Mouse (Mus musculus) layer of hippocampus, adult 9-10 months (tissue): ENCODE data around the gene Eif2ak2.

Experiments
- DNase-seq: peaks from one replicate; pipeline ENCODE4 v3.0.0; 2022; ENCODE audit warnings: low spot score

Gene Eif2ak2

GRCm38 (mm10) chr17:78882401-78883112 is at the start of gene Eif2ak2:
Gene Eif2ak2 (minus strand): TSS chr17:78882573.
- peak; percentile 18 for DNase-seq

- DNase-seq: no peak
Observed at GRCm38 (mm10) chr17:78917696-78918095, 35.3 kb upstream of the Eif2ak2 start.

GRCm38 (mm10) chr17:78916899-78917298 is 34.5 kb upstream of the Eif2ak2 start:
- no peak for DNase-seq

DNA sequence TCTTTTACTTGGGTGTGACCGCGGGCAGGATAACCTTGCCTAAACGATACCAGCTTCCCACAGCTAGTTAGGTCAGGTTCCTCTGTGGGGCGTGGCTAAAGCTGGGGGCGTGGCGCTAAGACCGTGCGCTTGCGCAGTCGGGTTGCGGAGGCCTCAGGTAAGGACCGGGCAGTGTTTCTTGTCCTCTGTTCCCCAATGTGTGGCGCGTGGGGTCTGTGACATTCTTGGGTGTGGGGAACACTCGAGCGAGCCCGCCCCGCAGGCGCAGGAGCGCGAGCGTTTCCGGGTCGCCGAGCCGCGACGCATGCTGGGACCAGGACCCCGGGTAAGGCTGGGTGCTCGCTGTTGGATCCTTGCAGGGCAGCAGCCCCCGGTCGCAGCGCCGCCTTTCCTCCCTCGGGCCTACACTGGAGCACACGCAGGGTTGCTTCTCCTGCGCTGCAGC is 34.0 kb upstream of the Eif2ak2 start, which contains the start of gene Cebpzos:
Gene Cebpzos, plus strand, starts transcription at position 132 of the 445 bp plus-strand sequence.
- peak; percentile 77 for DNase-seq

DNA sequence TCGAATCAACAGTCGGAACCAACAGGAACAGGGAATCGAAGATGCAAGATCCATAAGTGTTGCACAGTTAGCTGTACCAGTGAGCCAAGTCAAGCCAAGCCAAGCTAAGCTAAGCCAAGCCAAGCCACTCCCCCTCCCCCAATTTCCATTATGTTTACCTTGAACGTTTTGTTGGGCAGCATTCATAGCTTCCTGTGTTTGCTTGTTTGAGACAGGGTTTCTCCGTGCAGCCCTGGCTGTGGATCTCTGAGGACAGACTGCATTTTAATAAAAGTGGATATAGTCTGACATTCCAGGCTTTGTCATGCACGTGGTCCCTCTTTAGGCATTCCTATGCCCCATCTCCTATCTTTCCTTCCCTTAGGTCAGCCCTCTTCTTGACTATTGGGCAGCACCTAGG is 33.4 kb upstream of the Eif2ak2 start:
- no peak for DNase-seq

DNA sequence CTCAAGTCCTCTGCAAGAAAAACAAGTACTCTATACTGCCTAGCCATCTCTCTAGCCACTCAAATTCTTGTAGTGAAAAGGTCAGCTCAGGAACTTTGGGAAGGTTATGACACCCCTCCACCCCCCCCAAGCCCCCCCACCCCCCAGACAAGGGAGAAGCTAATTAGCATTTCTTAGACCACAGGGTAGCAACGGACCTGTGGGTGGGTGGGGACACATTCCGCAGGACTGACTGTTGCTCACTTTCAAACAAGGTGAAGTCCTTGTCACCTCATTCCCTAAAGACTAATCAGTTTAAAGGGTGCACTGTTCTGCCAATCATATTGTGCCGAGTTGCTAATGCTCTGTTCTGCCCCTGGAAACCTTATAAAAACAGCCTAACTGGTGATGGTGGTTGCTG is 31.5 kb upstream of the Eif2ak2 start:
- DNase-seq: no peak

DNA sequence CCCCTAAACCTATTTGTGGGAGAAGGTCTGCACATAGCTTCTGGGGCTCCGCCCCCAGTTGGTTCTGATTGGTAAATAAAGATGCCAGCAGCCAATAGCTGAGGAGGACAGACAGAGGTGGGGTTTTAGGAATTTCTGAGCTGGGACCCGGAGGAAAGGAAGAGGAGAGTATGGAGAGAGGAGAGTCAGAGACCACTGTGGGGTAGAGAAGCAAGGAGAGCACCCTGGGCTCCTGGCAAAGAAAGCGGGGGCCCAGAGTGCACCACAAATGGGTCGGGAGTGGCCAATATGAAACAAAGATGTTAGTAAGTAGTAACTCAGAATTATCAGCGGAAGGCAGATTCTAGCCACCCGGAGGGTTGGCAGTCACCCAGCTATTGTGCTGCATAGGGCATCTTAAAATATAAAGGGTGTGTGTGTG is 30.5 kb upstream of the Eif2ak2 start:
- DNase-seq: no peak

DNA sequence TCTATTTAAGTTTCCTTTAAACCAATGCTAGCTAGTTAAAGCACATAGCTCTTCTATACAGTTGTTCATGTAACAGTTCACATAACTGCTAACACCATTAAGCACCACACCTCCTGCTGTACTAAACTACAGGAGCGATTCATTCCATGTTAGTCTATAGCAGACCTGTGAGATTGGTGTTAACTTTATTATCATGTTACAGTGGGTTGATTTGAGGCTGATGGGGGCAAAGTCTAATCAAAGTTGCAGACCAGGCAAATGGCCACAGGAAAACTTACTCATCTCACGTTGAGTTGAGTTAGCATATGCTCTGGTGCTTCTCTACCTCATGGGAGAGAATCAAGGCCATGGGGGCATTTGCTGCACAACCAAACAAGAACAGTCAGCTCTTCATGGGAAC is 27.0 kb upstream of the Eif2ak2 start:
- DNase-seq: no peak

GRCm38 (mm10) chr17:78906892-78907291 is 24.5 kb upstream of the Eif2ak2 start, which contains the start of gene Sult6b1:
Gene Sult6b1 (minus strand): TSS chr17:78906992.
- DNase-seq: no peak

DNA sequence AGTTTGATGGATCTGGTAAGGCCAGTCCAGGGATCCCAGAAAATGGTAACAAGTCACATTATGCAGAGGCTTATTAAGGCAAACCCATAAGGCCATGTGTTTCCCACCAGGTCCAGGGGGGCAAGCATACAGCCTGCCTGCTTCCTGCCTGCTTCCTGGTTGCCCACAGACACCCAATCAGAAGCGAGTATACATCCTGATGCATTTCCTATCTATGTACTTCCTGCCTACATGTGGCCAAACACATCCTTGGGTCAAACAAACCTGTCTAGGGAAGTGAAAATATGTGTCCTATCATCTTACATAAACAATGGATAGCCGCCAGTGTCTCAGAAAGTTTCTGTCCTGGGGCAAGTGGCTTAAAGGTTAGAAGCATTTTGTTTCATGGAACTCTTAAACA is 20.8 kb upstream of the Eif2ak2 start:
- DNase-seq: no peak

GRCm38 (mm10) chr17:78895394-78895793 is 13.0 kb upstream of the Eif2ak2 start:
- no peak for DNase-seq

DNA sequence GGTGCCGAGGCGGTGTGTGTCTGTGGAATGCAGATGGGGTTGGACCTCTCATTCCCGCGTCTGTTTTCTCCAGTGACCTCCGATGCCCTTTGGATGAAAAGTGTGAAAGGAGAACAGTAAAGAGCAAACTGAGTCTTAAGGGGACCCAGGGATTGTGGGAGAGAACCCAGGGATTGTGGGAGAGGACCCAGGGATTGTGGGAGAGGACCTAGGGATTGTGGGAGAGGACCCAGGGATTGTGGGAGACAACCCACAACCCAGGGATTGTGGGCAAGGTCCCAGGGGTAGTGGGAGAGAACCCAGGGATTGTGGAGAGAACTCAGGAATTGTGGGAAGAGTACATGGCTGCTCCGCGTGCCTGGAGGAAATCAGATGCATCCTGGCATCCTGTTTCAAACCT is 12.6 kb upstream of the Eif2ak2 start:
- no peak for DNase-seq

GRCm38 (mm10) chr17:78891020-78891419 is 8.6 kb upstream of the Eif2ak2 start:
- DNase-seq: no peak

DNA sequence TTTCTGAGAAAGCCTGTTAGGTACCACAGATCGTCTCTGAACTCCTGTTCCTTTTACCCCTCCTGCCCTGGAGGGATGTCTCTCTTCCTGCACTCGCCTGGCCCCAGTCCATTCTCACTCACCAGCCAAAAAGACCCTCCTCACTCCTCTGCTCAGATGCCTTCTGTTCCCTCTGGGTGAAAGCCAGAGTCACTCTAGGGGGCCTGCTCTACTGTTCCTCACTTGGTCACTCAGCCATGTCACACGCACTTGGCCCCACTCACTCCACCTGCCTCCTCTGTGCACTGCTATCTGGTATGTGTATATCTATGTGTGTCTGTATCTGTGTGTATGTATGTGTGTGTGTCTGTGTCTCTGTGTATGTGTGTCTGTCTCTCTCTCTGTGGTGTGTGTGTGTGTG is 6.8 kb upstream of the Eif2ak2 start:
- no peak for DNase-seq

GRCm38 (mm10) chr17:78888554-78888953 is 6.2 kb upstream of the Eif2ak2 start:
- no peak for DNase-seq

- no peak for DNase-seq
Observed at GRCm38 (mm10) chr17:78885286-78886065, 3.1 kb upstream of the Eif2ak2 start.

GRCm38 (mm10) chr17:78883291-78883690 is 918 bp upstream of the Eif2ak2 start:
- no peak for DNase-seq

- DNase-seq: no peak
Observed at GRCm38 (mm10) chr17:78881878-78882304, 482 bp downstream of the Eif2ak2 start.

GRCm38 (mm10) chr17:78873886-78874285 is 8.5 kb downstream of the Eif2ak2 start:
- no peak for DNase-seq

DNA sequence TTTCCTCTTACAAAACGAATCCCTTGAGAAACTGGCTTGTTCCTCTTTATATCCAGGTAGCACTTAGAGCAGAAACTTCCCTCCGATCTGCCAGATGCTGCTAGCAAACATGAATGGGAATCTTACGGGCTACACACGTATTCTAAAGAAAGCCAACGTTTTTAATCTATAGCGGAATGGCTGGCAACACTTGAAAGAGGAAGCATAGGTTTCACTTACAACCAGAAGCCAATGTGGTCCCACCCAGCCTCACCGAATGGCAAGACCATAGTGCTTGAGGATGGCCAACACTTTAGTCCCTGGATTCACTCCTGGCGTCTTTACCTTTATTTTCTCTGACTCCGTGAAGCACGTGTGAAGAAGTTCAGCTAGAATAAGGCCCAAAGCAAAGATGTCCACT is 26.1 kb downstream of the Eif2ak2 start:
- DNase-seq: no peak

DNA sequence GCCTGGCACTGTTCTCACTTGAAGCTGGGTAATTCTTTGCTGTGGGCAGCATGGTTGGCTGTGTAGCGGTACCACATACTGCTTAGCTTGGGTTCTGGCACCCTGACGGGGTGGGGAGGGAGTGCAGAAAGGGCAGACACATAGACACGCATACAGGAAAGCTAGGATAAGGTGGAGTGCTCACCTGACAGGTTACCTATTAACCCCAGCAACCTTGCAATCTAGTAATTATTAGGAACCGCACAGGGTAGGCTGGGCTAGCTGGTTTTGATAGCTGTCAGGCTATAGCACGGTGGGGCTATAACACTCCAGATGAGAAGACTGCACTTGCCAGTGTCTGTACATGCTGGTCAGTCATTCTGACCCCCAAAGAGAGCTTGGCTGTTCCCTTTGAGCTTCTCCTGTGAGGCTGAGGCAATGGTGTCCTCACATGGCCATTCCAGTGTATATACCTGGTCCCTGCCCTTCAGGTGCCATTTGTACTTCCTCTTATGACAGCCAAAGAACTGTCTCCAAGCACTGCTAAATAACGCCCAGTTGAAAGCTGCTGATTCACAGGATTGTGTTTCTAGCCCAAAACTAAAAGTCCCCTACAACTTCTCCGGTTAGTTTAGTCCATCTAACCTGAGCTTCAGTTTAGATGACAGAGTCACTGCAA is 40.0 kb downstream of the Eif2ak2 start:
- DNase-seq: no peak

GRCm38 (mm10) chr17:78836056-78836455 is 46.3 kb downstream of the Eif2ak2 start:
- no peak for DNase-seq
